35 mouse cellular contexts compared by ENCODE assay signal in genomic region chr5:33458132-33458622, GRCm38 (mm10). TPM values are rescaled to one million over a fixed set of nuclear protein-coding genes. Genes with fewer than 3 reads are reported as not detected.
DNase-seq lines count a peak whose midpoint lies in the region; ATAC-seq lines count a peak whose summit lies in the region.
"Had no signal": no experiment of that assay in that cellular context is flagged by ENCODE, and none has a peak within 500 bp of the region (broad histone marks: within the 10 kb centered on the region; RNA-seq: fewer than 3 reads in every experiment).

No protein-coding gene starts in this region.

- no peak overlapping the region for H3K27ac ChIP-seq in forebrain, embryonic 14.5 days (ENCODE audit: low read depth, low read length)
- H3K27ac ChIP-seq in forebrain, embryonic 11.5 days (ENCODE audit: low read depth, low read length): no peak overlapping the region
- no peak overlapping the region for H3K27ac ChIP-seq in hindbrain, embryonic 13.5 days
- no peak overlapping the region for H3K27ac ChIP-seq in hindbrain, embryonic 12.5 days
- H3K27ac ChIP-seq in midbrain, embryonic 13.5 days: no peak overlapping the region
- no peak overlapping the region for H3K27ac ChIP-seq in midbrain, embryonic 10.5 days (replicated peaks)
- H3K27ac ChIP-seq: embryonic facial prominence, embryonic 10.5 days; embryonic facial prominence, embryonic 13.5 days; heart, adult 2 months; heart, embryonic 10.5 days; heart, embryonic 13.5 days; intestine, embryonic 15.5 days; kidney, embryonic 15.5 days had no signal

- no peak overlapping the region for H3K9ac ChIP-seq in forebrain, embryonic 14.5 days (ENCODE audit: low read length)
- H3K9ac ChIP-seq in forebrain, embryonic 11.5 days (ENCODE audit: low read length): no peak overlapping the region
- H3K9ac ChIP-seq in hindbrain, embryonic 13.5 days: no peak overlapping the region
- no peak overlapping the region for H3K9ac ChIP-seq in hindbrain, embryonic 12.5 days
- no peak overlapping the region for H3K9ac ChIP-seq in midbrain, embryonic 13.5 days (replicated peaks)
- H3K9ac ChIP-seq: embryonic facial prominence, embryonic 13.5 days; heart, embryonic 13.5 days; intestine, embryonic 15.5 days; kidney, embryonic 15.5 days had no signal

- peaks cover 3% of the 10 kb centered on the region for H3K27me3 ChIP-seq in forebrain, embryonic 14.5 days (replicated peaks; ENCODE audit: control insufficient read depth, insufficient read depth, low read length)
- H3K27me3 ChIP-seq in forebrain, embryonic 11.5 days (ENCODE audit: control insufficient read depth, insufficient read depth, low read length): peaks cover 11% of the 10 kb centered on the region; the same call in 1 of the 2 replicates
- peaks cover 86% of the 10 kb centered on the region for H3K27me3 ChIP-seq in hindbrain, embryonic 13.5 days
- peaks cover 46% of the 10 kb centered on the region; the same call in 1 of the 2 replicates for H3K27me3 ChIP-seq in hindbrain, embryonic 12.5 days
- peaks cover 28% of the 10 kb centered on the region for H3K27me3 ChIP-seq in midbrain, embryonic 13.5 days
- peaks cover 27% of the 10 kb centered on the region for H3K27me3 ChIP-seq in midbrain, embryonic 10.5 days (ENCODE audit: low read depth, poor library complexity, severe bottlenecking)
- H3K27me3 ChIP-seq: kidney, embryonic 15.5 days had no signal

- ATAC-seq in forebrain, embryonic 14.5 days: peak; percentile 60
- ATAC-seq in forebrain, embryonic 11.5 days (replicated peaks; ENCODE audit: low FRiP score): no peak
- ATAC-seq in hindbrain, embryonic 13.5 days (ENCODE audit: low FRiP score): peak; percentile 54; the same call in 1 of the 2 replicates
- no peak for ATAC-seq in hindbrain, embryonic 12.5 days (ENCODE audit: low FRiP score)
- ATAC-seq in midbrain, embryonic 13.5 days: 0 out of 2 replicates have a peak, but pooled peaks have one; percentile 38
- ATAC-seq: intestine, embryonic 15.5 days; Patski had no signal

- H3K9me3 ChIP-seq in forebrain, embryonic 14.5 days (replicated peaks; ENCODE audit: control insufficient read depth, low read length): no peaks in the 10 kb centered on the region
- no peaks in the 10 kb centered on the region for H3K9me3 ChIP-seq in forebrain, embryonic 11.5 days (ENCODE audit: control insufficient read depth, low read length)
- no peaks in the 10 kb centered on the region for H3K9me3 ChIP-seq in hindbrain, embryonic 13.5 days
- no peaks in the 10 kb centered on the region for H3K9me3 ChIP-seq in hindbrain, embryonic 12.5 days (replicated peaks)
- H3K9me3 ChIP-seq in midbrain, embryonic 13.5 days: no peaks in the 10 kb centered on the region
- H3K9me3 ChIP-seq in midbrain, embryonic 10.5 days (replicated peaks): no peaks in the 10 kb centered on the region
- H3K9me3 ChIP-seq: embryonic facial prominence, embryonic 10.5 days; embryonic facial prominence, embryonic 13.5 days; G1E; heart, embryonic 10.5 days; heart, embryonic 13.5 days; intestine, embryonic 15.5 days; kidney, embryonic 15.5 days had no signal

- no peak overlapping the region for H3K4me2 ChIP-seq in forebrain, embryonic 14.5 days (ENCODE audit: low read length)
- H3K4me2 ChIP-seq in forebrain, embryonic 11.5 days (ENCODE audit: low read depth, low read length, severe bottlenecking): no peak overlapping the region
- H3K4me2 ChIP-seq in hindbrain, embryonic 13.5 days: no peak overlapping the region
- no peak overlapping the region for H3K4me2 ChIP-seq in hindbrain, embryonic 12.5 days (replicated peaks)
- H3K4me2 ChIP-seq in midbrain, embryonic 13.5 days (replicated peaks): no peak overlapping the region
- H3K4me2 ChIP-seq: embryonic facial prominence, embryonic 13.5 days; heart, embryonic 13.5 days; intestine, embryonic 15.5 days; kidney, embryonic 15.5 days had no signal

- no peak overlapping the region for H3K4me3 ChIP-seq in forebrain, embryonic 14.5 days (ENCODE audit: low read depth, low read length)
- H3K4me3 ChIP-seq in forebrain, embryonic 11.5 days (ENCODE audit: low read depth, low read length): no peak overlapping the region
- H3K4me3 ChIP-seq in hindbrain, embryonic 13.5 days: no peak overlapping the region
- no peak overlapping the region for H3K4me3 ChIP-seq in hindbrain, embryonic 12.5 days
- H3K4me3 ChIP-seq in midbrain, embryonic 13.5 days (replicated peaks): no peak overlapping the region
- no peak overlapping the region for H3K4me3 ChIP-seq in midbrain, embryonic 10.5 days
- H3K4me3 ChIP-seq: embryonic facial prominence, embryonic 10.5 days; embryonic facial prominence, embryonic 13.5 days; heart, adult 2 months; heart, embryonic 10.5 days; heart, embryonic 13.5 days; intestine, embryonic 15.5 days; kidney, embryonic 15.5 days had no signal

- DNase-seq in forebrain, embryonic 14.5 days (ENCODE audit: low spot score): peak; percentile 42
- no peak for DNase-seq in forebrain, embryonic 11.5 days (ENCODE audit: low spot score)
- no peak for DNase-seq in midbrain, embryonic 10.5 days (ENCODE audit: low spot score)
- DNase-seq in adrenal gland, postnatal 10 days: no peak
- DNase-seq: adrenal gland, postnatal 14 days; B cell, adult 2 months; cerebellum, adult 11-12 months; cerebellum, adult 8-10 months; cerebellum, postnatal 10 days; cerebellum, postnatal 36 days; embryo, embryonic 11 days; gastrocnemius, postnatal 25 days; heart, adult 2 months; heart, postnatal 14 days; heart, postnatal 4 days; kidney, adult 11 months; kidney, adult 8-10 months had no signal

- H3K36me3 ChIP-seq in forebrain, embryonic 14.5 days (ENCODE audit: control insufficient read depth, insufficient read depth, low read length): no peaks in the 10 kb centered on the region
- H3K36me3 ChIP-seq in forebrain, embryonic 11.5 days (ENCODE audit: control insufficient read depth, insufficient read depth, low read length): no peaks in the 10 kb centered on the region
- H3K36me3 ChIP-seq in hindbrain, embryonic 13.5 days: no peaks in the 10 kb centered on the region
- H3K36me3 ChIP-seq in hindbrain, embryonic 12.5 days: no peaks in the 10 kb centered on the region
- H3K36me3 ChIP-seq in midbrain, embryonic 13.5 days: no peaks in the 10 kb centered on the region
- H3K36me3 ChIP-seq in midbrain, embryonic 10.5 days: no peaks in the 10 kb centered on the region
- H3K36me3 ChIP-seq: embryonic facial prominence, embryonic 10.5 days; embryonic facial prominence, embryonic 13.5 days; G1E; heart, embryonic 10.5 days; heart, embryonic 13.5 days; intestine, embryonic 15.5 days; kidney, embryonic 15.5 days had no signal

- 33% methylated on average over 3 of the region's 3 CpGs for WGBS in forebrain, embryonic 14.5 days
- 57% methylated on average over 3 of the region's 3 CpGs for WGBS in forebrain, embryonic 11.5 days
- WGBS in hindbrain, embryonic 13.5 days: 43% methylated on average over 3 of the region's 3 CpGs
- 56% methylated on average over 3 of the region's 3 CpGs for WGBS in hindbrain, embryonic 12.5 days
- WGBS in midbrain, embryonic 13.5 days: 63% methylated on average over 3 of the region's 3 CpGs
- WGBS in midbrain, embryonic 10.5 days: 62% methylated on average over 3 of the region's 3 CpGs

- no peaks in the 10 kb centered on the region for H3K4me1 ChIP-seq in forebrain, embryonic 14.5 days (ENCODE audit: control insufficient read depth, insufficient read depth, low read length)
- no peaks in the 10 kb centered on the region for H3K4me1 ChIP-seq in forebrain, embryonic 11.5 days (replicated peaks; ENCODE audit: control insufficient read depth, insufficient read depth, low read length)
- H3K4me1 ChIP-seq in hindbrain, embryonic 13.5 days (replicated peaks): peaks cover 17% of the 10 kb centered on the region
- H3K4me1 ChIP-seq in hindbrain, embryonic 12.5 days: peaks cover 9% of the 10 kb centered on the region; the same call in 1 of the 2 replicates
- peaks cover 9% of the 10 kb centered on the region; the same call in 1 of the 2 replicates for H3K4me1 ChIP-seq in midbrain, embryonic 13.5 days (replicated peaks)
- peaks cover 5% of the 10 kb centered on the region for H3K4me1 ChIP-seq in midbrain, embryonic 10.5 days
- H3K4me1 ChIP-seq: heart, embryonic 13.5 days; intestine, embryonic 15.5 days; kidney, embryonic 15.5 days had no signal

RNA-seq across cellular contexts. Expression of gene Nkx1-1, which starts 24.4 kb away (rescaled TPM):
- not detected in 2 replicates for polyA plus RNA-seq in forebrain, embryonic 14.5 days (2014; fragmentation: Nextera tagmentation; extraction: Ambion mirVana)
- polyA plus RNA-seq in forebrain, embryonic 11.5 days (2014; fragmentation: Nextera tagmentation; extraction: Ambion mirVana): not detected in 2 replicates
- 0.38 and 0.45 TPM in 2 replicates for polyA plus RNA-seq in hindbrain, embryonic 13.5 days (2015; fragmentation: Nextera tagmentation; extraction: Ambion mirVana)
- 2.8 and 3.2 TPM in 2 replicates for polyA plus RNA-seq in hindbrain, embryonic 12.5 days (2016; fragmentation: Nextera tagmentation; extraction: Ambion mirVana)
- not detected in 2 replicates for polyA plus RNA-seq in midbrain, embryonic 13.5 days (2015; fragmentation: Nextera tagmentation; extraction: Ambion mirVana)
- polyA plus RNA-seq in midbrain, embryonic 10.5 days (2016; fragmentation: Nextera tagmentation; extraction: Ambion mirVana): 0.11 TPM in 1 of 2 replicates, not detected in the other
- not detected for total RNA-seq in adrenal gland, postnatal 10 days (2021)
- total RNA-seq: adrenal gland, adult 18-20 months; adrenal gland, postnatal 14 days; adrenal gland, postnatal 4 days; CH12.LX; gastrocnemius, adult 8-10 months; gastrocnemius, postnatal 25 days; heart, adult 2 months; heart, postnatal 14 days; heart, postnatal 4 days had no signal
- polyA plus RNA-seq: cortical plate, adult 2 months; embryonic facial prominence, embryonic 10.5 days; embryonic facial prominence, embryonic 13.5 days; G1E; gonadal fat pad, adult 2 months; heart, adult 2 months; heart, embryonic 10.5 days; heart, embryonic 13.5 days; heart, embryonic 16.5 days; intestine, embryonic 15.5 days; kidney, embryonic 15.5 days; Patski had no signal

Comparison
In these comparisons a context has a peak if more than half of its experiments do, and no peak if none do; other contexts are left out.
1. ATAC-seq: peak in forebrain, embryonic 14.5 days (single experiment), hindbrain, embryonic 13.5 days (single experiment) and midbrain, embryonic 13.5 days (single experiment); none in forebrain, embryonic 11.5 days (single experiment) and hindbrain, embryonic 12.5 days (single experiment).